Mouse (Mus musculus) kidney, postnatal 25 days (tissue): Measurements from ENCODE around the gene Zmat1.
"Not testable (repeated sequence)": the region's sequence is repeated elsewhere in the genome, so short reads cannot be mapped to it uniquely, and the experiment has no call there.

Source experiments
- DNase-seq, 2 experiments: peaks; one replicate each; pipeline ENCODE4 v3.0.0; 2021; ENCODE audit warnings: mixed read lengths in 2 of 2

The Zmat1 gene

DNA sequence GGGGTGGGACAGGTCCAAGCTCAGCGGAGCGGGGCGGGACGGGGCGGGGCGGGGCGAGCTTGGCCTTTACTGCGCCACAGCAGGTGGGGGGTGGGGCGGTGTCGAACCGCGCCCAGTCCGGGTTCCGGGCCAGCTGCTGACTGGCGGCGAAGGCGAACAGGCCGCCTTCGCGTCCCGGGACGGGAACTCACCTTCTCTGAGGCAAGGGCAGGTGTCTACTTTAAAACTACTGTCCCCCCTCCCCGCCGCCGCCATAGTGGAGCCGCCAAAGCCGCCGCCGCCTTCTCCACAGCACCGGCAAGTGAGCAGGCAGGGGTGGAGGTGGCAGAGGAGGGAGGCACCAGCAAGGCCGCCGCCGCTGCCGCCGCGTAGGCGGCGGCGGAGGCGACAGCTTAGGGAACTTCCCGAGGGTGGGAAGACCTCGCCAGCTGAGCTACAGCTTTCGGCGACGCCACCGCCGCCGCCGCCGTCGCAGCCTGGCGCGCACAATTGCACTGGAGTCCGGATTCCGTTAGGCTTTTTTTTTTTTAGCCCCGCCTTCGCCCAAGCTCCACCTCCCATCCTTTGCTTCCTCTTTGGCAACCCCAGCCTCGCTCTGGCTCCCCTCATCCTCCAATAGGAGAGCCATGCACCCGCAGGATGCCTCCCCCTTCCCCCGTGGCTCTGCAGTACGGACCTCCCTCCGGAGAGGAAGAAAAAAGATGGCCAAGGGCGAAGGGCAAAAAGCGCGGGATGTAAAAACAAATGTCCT, at the start of gene Zmat1:
TSS of gene Zmat1 (minus strand) at position 490 of the 751 bp plus-strand sequence.
- peak; percentile 92 to 96 for DNase-seq

DNA sequence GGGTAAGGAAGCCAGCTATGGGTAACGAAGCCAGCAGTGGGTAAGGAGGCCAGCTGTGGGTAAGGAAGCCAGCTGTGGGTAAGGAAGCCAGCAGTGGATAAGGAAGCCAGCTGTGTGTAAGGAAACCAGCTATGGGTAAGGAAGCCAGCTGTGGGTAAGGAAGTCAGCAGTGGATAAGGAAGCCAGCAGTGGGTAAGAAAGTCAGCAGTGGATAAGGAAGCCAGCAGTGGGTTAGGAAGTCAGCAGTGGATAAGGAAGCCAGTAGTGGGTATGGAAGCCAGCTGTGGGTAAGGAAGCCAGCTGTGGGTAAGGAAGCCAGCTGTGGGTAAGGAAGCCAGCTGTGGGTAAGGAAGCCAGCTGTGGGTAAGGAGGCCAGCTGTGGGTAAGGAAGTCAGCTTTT, 44.9 kb upstream of the Zmat1 start:
- DNase-seq, result not testable (repeated sequence)

DNA sequence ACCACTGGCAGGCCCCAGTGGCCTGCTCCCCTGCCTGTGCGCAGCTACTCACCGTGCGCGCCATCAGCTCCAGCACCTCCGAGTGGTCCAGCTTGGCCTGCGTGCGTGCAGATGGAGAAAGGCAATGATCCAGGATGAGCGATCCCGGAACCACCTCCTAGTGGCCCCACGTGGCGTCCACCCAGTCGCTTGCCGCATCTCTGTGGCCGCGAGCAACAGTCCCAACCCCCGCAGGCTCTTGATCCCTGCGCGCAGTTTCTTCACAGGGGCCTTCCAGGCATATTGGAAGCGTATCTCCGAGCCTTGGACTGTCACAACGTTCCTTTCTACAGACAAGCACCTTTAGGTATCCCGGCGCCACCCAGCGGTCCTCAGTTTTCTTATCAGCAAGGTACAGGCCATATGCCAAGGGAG, 27.0 kb upstream of the Zmat1 start:
- DNase-seq, result peak; percentile 21 to 47

DNA sequence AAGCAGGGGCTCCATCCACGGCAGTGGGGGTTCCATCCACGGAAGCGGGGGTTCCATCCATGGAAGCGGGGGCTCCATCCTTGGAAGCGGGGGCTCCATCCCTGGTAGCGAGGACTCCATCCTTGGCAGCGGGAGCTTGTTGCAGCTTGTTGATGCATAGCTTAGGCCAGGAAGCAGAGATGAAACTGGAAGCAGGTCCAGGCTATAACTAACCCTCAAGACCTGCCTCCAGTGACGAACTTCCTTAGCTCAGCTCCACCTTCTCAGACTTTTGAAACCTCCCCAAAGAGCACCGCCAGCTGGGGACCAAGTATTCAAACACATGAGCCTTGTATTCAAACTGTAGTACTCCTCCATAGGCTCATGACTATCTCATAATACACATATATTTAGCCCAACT, 16.1 kb upstream of the Zmat1 start:
- DNase-seq, result no peak

DNA sequence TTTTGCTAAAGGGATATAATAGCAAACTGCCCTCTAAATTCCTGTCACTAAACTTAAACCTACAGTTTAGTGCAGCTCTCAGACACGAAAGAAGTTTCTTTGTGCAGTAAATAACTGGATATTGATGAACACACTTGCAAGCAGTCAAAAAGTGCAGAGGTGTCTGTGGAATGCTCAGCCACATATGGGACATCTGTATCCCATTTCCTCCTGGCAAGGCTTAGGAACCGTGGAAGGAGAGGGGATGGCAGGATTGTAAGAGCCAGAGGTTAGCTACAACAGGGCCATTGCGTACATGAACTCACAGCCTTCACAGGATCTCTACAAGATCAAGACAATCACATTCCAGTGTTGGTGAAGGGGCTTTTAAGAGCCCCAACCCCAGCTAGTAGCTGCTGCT, 2.4 kb upstream of the Zmat1 start:
- DNase-seq, result no peak

DNA sequence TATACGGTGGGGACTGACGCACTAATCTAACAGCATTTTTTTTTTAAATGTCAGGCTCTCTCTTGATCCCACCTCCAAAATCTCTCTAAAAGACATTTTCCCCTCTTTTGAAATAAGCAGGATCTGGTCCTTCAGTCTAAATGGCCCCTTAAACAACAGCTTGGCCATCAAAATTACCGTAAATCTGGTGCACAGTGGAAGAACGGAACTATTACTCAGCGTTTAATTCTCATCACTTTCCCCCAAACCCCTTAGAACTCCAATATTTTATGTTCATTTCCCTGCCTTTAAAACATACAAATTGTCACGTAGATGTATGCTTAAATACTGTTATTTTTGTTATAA, 434 bp upstream of the Zmat1 start:
- DNase-seq, result no peak

DNA sequence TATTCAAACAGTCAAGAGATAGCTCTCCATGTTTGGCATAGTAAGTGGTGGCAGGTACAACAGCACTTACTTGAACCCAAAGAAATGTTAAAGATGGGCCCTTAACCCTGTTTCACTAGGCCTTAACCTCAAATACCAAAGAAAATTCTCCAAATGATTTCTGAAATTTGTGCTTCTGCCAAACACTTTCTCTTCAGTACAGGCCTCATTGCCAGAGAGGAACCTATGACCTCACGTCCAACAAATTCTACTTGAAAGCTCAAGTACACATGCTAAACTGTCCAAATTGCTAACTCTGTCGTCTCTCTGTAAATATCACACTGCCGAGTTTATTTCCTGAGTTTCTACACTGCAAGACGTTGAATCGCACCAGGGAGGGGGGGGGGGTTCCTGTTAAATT, 988 bp downstream of the Zmat1 start:
- no peak for DNase-seq

DNA sequence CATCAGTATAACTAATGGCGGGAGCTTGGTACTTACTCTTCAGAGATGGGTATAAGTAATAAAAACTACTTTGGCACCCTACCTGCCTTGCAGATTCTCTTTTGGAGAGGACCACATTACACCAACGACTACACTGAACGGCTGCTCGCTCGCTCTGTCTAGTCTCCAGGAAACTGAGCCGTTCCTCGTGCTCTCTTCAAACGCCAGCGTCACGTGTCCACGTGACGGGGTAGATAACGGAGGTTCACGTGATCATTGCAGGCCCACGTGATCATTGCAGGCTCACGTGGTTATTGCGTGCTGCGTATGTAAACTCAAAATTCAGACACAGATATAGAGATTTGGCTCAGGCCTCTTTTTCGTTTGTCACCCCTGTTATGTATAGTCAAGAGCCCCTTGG, 44.5 kb downstream of the Zmat1 start, which contains the start of gene Nxf2:
TSS of gene Nxf2 (minus strand) at position 209 of the 400 bp plus-strand sequence.
- no peak for DNase-seq

DNA sequence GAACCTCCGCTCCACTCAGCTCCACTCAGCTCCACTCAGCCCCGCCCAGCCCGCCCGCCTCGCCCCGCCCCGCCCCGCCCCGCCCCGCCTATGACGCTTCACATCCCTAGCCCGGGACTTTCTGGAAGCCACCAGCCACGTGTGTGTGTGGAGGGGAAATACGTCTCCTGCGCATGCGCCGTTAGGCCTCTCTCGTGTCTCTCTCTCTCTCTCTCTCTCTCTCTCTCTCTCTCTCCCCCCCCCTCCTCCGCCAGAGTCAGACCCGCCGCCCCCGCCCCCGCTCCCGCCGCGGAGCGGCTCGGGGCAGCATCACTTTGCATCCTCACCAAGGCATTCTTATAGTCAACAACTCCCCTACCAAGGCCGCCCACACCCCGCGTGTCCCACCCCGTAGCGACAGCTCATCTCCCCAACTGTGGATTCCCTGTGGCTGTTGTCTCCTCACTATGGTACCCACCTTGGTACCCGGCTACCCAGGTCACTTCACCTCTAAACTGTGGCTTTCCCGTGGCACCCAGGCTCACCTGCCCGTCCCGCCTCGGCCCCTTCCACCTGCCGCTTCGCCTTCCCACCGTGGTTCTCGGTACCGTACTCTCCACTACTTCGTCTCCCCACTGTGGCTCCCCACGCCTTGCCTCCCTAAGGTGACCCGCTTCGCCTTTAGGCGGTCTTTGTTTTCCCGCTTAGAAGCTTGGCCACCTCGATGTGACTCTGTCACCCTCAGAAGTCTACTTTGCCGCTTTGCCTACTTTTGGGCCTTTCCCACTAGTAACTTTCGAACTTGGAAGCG, 45.5 kb downstream of the Zmat1 start:
- DNase-seq, result peak; percentile 53 to 72

DNA sequence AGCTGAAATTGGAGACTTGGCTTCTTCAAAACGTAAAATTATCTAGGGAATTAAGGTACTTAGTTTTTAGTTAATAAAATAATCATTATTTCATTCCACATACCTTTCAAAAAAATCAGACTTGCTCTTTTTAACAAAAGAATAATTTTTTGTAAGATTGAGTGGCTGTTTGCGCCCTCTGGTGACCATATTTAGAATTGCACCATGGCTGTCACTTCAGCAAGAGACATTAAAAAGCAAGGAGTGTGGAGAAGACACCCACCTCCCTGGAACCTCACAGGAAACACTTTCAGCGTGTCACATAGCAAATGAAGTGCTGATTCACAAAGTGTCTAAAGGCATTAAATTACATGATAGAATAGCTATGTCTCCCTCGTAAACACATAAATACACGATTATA, 78.6 kb downstream of the Zmat1 start:
- DNase-seq, result peak in 1 of 2 experiments; percentile 34

DNA sequence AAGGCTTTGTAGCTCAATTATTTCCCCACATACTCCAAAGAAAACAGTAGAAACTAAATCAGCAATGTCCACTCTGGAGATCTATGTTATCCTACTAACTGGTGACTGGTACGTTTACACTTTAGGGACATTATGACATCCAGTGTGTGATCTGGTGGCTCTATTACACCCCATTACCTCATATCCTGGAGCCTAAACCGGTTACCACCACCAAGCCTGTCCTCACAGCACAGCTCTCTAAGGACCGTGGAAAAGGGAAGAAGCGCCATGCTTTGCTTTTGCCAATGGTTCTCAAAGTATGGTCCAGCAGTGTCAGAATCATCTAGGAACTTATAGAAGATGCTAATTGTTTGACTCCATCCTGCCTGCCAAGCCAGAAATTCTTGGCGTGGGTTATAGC, 79.1 kb downstream of the Zmat1 start:
- DNase-seq, result no peak

DNA sequence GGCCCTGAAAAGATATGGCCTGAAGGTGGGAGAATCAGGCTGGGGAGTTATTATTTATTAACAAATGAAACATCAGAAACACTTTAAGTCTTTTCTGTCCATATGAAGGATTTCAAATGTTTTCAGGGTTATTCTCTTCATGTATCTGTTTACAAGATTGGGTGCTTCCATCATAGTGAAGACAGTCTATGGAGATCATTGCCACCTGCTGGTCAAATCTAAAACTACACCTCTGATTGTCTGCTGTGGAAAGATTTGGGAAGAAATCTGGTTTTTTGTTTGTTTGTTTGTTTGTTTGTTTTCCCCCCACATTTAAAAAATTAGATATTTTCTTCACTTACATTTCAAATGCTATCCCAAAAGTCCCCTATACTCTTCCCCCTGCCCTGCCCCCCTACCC, 84.0 kb downstream of the Zmat1 start:
- DNase-seq, result peak in 1 of 2 experiments; percentile 68

DNA sequence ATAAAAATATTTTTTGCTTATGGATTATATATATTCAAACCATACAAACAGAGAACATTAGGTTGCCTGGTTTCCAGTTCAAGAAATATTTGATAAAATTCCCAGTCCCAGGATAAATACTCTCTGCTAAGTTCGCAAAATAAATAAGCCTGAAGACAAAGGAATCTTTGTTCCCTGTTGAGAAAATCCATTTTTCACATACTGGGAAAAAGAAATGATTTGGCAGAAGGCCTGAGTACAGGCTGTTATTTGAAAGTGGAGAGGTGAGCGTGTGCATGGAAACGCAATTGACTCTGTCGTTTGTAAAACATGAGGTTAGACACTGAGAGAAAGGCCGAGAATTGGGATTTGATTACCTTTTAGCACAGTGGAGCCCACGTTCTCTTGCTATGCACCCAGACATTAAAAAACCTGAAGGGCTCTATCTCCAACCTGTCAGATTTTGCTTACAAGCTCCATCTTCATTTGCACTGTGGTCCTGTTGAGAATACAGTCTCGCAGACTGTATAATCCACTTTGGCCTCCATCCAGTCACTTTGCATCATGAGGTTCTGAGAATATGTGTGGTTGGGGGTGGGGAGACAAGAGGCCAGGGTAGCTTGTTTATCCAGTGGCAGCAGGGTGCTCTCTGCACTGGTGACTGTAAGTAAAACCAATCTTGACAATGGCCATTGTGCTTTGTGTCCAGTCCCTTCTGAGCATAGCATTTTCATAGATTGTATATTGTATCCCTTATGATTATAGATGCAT, 85.2 kb downstream of the Zmat1 start:
- DNase-seq, result no peak
